Mouse (Mus musculus) liver, postnatal 0 days (tissue): ENCODE measurements around the gene Inpp5a.

Experiments used
- CTCF ChIP-seq: sonication (generic); IDR thresholded peaks from 2 replicates; pipeline ENCODE4 v1.5.1; 2016; ENCODE audit warnings: antibody characterized with exemption, low read depth
- EP300 ChIP-seq: IDR thresholded peaks from 2 replicates; pipeline ENCODE4 v1.6.1; 2016; ENCODE audit warnings: antibody characterized with exemption, low read depth, mild to moderate bottlenecking

DNA sequence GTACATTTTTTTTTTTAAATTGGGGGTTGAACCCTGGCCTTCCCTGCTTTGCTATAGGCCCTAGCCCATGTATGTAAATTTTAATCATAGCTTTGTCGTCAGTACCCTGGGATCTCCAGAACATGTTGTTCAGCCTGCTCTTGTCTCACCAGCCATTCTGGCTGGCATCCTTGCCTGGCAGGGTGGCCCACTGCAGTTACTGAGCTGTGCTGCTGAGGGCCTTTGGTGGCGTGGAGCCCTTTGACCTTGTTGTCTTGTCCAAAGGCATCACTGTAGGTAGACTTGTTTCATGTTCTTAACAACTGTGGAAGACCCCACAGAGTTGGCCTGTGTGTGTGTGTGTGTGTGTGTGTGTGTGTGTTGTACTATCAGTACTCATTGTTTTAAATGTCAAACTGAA is 3.2 kb downstream of the Inpp5a start:
- TF ChIP-seq CTCF (no peak), EP300 (no peak)
